Mouse (Mus musculus) gastrocnemius, postnatal 4 days (tissue): ENCODE measurements around the gene Trim7. TPM values are rescaled to one million over a fixed set of nuclear protein-coding genes. Genes with fewer than 3 reads are reported as not detected.
"Not testable (repeated sequence)": the region's sequence is repeated elsewhere in the genome, so short reads cannot be mapped to it uniquely, and the experiment has no call there.

ENCODE experiments used
- DNase-seq, 2 experiments: peaks; one replicate each; pipeline ENCODE4 v3.0.0; 2021 to 2022; ENCODE audit warnings: low spot score in 2 of 2, mixed read lengths in 2 of 2
- total RNA-seq, 2 experiments: library from RNA; stranded (reverse); gene quantifications; 2 replicates each; pipeline ENCODE4 v1.2.3; 2021

Gene Trim7
- total RNA-seq, 2 experiments from 2014 or later = 46.3 to 63.6 TPM

DNA sequence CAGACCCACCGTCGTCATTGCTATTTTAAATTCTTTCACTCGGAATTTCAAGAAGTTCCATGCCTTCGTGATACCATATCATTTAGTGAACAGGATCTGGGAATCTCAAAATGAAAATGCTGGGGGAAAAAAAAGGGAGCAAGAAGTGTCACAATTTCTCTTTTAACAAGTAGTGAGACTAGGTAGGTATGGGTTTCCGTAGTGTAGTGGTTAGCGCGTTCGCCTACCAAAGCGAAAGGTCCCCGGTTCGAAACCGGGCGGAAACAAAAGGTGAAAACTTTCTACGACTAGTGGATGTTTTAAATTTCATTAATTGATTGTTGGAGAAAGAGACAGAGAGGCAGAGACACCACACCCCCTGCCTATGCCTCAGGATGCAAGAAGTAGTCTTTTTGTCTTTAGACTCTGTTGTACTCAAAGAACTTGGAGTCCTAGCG is 2.4 kb upstream of the Trim7 start:
- DNase-seq = no peak

DNA sequence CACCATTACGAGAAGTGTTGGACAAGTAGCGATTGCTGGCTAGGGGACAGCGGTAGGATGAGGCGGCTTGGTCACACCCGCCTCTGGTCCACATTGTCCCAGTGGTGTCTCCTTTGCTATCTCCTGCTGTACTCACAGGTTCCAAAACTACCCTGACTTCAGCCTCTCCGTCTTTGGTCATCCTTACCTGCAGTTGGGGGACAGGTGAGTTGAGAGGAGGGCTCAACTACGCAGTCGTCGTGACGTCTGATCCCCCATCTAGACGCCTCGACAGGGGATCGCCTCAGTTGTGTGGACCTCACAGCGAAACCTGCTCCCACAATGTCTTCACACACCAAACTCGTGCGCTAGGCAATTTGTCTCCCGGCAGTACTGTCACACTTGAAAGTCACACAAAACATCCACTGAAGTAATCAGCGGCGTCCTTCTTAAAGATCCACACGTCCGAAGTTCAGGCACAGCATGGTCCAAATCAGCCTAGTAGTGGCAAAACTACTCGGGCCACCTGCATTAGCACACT is 1.6 kb upstream of the Trim7 start:
- no peak for DNase-seq

DNA sequence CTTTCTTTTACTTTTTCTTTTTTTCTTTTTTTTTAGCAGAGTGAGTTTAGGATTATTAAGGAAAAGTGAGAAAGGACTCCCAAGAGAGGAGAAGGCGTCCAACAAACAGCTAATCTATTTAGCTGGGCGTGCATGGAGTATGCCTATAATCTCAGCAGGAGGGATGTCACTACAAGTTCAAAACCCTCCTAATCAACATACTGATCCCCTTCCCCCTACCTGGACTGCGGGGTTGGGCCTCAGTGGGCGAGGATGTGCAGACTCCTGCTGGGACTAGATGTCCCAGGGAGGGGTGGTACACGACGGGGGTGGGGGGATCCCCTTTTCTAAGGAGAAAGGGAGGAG is 784 bp downstream of the Trim7 start:
- no peak for DNase-seq

DNA sequence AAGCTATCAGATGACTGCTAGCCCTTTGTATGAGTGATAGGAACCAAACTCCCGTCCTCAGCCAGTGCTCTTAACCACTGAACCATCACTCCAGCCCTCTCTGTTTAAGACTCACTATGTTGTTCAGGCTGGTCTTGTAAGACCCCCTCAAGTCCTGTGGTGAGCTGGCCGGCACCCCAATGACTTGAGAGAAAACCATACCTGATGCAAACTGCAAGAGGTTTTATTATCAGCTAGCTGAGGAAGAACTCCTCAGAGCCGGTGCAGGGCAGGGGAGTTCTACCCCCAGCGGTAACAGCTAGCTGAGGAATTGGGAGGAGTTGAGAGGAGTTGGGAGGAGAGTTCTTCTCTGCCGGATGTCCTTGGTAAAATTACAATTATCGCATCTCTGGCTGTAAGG is 2.0 kb downstream of the Trim7 start:
- DNase-seq = no peak

DNA sequence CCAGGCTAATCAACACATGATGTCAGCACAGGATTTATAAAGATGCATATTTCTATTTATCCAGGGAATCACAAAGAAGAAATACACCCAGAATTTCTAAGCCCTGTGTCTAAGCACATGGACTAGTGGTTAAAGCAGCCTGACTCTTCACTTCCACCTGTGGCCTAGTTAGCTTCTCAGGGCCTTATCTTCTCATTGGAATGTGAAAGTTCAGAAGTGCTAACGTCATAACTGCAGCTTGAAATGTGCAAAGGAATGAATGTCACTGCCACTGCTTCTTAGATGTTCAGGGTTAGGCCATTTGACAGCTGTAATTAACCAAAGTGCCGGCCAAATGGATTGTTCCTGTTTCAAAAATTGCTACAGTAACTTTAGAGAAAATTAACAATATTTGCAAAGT is 4.3 kb downstream of the Trim7 start:
- no peak for DNase-seq

DNA sequence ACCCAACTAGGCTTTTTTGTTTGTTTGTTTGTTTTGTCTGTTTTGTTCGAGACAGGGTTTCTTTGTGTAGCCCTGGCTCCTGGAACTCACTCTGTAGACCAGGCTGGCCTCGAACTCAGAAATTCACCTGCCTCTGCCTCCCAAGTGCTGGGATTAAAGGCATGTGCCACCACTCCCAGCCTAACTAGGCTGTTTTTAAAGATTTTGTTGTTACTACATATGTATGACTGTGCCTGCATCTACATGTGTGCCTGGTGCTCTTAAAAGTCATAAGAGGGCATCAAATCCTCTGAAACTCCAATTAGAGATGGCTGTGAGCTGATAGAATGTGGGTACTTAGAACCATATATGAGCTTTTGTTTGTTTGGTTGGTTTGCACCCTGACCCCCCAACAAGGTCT is 5.3 kb downstream of the Trim7 start:
- no peak for DNase-seq

DNA sequence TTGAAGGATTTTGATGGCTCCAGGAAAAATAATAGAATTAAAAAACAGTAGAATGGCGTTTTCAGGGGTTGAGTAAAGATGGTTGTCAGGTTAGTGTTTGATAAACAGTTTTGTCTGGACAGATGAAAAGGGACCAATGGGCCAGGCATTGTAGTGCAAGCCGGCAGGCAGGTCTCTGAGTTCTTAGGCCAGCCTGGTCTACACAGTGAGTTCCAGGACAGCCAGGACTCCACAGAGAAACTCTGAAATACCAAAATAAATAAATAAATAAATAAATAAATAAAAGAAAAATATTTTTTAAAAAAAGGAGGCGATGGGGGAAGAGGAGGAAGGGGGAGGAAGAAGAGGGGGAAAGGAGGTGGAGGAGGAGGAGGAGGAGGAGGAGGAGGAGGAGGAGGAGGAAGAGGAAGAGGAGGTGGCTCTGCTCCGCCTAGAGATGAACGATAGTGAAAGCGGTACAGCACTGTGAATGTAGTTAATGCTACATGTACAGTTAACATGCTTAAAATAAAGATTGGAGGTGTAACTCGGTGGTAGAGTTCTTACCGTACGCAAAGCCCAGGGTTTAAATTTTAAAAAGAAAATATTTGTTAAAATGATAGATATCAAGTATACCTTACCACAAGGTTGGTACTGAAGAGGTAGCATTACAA is 7.3 kb downstream of the Trim7 start:
- no peak for DNase-seq

DNA sequence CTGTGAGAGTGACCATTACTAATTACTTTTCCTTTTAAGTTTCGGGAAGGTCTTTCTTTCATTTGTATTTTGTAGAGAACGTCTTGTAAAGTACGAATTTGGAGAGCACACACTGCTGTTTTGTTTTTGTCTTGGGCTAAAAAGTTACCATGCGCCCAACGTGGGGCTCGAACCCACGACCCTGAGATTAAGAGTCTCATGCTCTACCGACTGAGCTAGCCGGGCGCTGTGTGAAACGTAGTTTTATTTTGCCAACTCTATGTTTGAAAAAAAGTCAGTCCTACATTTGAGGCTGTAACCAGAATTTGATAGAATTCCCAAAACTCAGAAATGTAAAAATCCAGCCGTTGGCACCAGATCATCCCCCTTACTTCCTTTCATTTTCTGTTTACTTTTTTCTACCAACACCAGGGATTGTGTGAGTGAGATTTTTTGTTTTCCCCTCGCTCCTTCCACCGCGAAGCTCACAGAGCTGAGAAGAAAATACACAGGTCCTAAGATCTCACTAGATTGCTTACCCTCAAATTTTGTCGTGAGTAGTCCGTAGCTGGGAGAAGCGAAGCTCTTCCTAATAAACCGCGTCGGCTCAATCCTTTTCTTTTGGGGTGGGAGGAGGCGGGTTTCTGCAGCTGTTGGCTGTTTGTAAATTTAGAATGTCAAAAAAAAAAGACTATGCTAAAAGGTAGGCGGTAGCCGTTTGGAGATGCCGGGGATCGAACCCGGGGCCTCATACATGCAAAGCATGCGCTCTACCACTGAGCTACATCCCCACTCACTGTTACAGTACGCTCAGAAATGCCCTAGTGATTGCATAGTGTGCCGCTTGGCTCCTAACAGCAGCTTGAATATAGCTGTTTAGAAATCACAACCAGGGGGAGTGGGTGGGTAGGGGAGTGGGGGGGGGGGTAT is 8.0 kb downstream of the Trim7 start:
- peak; percentile 81 to 87 for DNase-seq

DNA sequence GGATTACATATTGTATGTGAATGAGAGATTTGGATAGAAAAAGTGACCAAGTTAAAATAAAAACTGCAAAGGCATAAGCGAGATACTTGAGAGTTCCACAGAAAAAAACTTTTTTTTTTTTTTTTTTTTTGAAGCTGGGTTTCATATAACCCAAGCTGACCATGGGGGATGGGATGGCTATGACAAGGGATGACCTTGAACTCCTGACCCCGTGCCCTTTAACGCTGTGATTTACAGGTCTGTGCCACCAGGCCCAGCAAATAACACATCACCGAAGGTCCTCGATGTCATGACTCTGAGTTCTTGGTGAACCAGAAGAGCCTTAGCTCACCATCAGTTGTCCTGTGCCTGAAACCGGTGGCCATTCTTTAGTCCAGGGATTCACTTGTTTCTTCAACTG is 10.0 kb downstream of the Trim7 start:
- no peak for DNase-seq

DNA sequence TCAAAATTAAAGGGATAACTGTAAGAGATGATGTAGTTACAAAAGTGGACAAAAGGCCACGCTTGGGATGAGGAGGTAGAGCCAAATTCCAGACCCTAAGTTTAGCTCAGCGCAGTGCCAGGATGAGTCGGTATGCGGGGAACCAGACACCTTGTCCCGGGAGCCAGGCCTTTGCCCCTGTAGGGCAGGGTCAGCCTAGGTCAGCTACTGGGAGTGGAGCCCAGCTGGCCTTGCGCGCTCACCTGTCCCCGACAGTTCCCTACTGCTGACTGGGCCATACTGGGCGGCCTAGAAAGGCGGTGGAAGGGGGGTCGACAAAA is 11.0 kb downstream of the Trim7 start:
- DNase-seq = peak in 1 of 2 experiments; percentile 29

DNA sequence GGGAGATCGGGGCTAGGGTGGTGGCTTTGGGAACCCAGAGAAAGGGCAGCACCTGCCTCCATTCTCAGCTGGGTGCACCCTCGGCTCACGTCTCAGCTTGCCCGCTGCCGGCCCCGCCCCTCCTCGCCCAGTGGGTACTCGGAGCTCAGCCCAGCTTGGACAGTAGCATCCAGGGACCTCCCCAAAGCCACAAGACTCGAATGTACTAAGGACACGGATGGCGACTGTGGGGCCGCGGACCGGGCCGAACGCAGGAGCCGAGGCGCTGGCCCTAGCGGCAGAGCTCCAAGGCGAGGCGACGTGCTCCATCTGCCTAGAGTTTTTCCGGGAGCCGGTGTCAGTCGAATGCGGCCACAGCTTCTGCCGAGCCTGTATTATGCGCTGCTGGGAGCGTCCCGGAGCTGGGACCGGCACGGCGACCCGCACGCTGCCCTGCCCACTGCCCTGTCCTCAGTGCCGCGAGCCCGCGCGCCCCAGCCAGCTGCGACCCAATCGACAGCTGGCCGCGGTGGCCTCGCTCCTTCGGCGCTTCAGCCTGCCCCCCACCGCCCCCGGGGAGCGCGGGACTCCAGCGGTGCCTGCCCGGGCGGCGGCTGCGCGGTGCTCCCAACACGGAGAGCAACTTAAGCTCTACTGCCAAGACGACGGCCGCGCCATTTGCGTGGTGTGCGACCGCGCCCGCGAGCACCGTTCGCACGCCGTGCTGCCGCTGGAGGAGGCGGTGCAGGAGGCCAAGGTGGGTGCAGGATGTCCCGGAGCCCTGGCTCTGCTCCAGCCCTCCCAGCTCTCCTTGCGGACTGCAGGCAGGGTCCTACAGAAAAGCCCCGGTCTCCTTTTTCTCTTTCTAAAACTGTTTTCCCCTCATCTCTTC is 11.6 kb downstream of the Trim7 start:
- DNase-seq = peak; percentile 49 to 65

DNA sequence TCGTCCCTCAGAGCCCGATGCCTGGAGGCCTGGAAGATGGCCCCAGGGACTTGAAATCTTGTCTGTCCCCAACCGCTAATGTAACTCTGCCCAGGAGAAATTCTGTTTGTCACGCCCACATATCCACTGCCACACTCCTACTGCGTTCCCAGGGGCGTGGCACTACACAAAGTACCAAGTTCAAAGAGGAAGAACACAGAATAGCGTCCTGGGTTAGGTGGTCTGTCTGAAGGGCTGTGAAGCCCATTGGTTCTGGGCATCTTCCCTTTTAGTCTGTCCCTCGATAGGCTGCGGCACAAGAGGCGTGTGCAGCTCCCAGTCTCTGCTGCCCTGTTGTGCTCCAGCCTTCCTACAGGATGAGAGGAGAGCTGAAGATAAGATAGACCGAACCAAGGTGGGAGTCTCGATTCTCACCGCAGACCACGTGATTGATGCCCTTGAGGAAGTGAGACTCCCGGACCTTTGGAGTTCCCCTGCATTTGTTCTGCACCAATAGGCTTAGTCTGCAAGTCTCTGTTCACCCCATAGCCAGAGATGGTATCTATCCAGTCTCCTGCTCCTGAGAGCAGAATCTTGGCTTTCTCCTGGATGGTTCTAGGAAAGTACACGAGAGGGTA is 12.3 kb downstream of the Trim7 start:
- DNase-seq = no peak

DNA sequence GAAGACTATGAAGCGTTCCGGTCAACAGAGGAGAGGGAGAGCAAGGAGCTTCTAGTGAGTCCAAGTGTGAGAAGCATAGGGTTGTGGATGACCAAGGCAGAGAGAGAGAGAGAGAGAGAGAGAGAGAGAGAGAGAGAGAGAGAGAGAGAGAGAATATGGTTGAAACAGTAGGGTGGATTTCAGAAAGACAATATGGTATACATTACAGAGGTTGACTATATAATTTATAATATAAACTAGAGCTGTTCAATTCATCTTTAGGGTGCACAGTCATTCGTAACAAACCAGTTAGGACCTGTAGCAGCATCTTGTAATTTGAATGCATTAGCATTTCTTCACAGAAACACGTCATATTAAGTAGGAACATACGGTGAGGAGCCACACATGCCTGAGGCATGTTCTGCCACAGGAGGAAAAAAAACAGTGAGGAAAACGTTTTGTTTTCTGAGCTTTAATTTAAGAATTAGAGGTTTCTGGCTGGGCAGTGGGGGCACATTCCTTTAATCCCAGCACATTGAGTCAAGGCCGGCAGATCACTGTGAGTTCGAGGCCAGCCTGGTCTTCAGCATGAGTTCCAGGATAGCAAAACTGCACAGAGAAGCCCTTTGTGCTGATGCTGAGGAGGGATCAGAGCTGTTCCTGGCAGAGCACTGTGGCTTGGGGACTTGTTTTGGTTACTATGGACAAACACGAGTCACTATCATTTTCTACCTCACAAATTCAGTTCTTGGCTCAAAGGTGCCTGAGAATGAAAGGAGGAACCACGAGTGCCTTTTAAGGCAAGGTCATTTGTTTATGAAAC is 13.1 kb downstream of the Trim7 start:
- DNase-seq = no peak

DNA sequence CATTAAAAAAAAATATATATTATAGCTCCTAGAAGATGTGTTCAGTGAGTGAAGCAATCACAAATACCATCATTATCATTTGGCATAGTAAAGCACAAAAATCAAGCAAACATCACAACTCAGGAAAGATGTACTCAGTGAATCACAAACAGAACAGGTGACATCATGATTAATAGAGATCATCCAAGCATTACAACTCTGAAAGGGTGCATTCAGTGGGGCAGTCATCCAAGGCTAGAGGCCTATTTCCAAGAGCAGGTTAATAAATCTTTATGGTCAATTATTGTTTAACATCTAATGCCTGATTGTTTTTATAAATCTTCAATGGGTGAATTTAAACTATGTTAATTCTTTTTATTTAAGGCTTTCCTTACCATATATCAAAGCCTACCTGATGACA is 14.9 kb downstream of the Trim7 start:
- DNase-seq = no peak

DNA sequence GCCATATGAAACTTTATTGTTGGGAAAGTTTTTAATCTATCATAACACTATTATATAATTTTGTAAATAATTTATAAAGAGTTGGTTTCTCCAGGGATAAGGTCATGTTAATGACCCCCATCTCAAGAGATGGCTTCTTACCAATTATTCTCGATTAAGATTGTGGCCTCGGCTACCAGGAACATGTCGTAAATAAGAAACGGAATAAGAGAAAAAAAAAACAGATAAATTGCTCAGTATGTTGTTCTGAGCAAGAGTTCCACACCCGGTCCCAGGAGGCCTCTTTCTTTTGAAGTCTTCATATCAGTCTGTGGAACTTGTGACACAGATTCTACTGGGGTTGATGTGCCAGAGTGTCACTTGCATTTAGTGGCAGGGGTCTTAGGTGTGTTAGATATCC is 15.3 kb downstream of the Trim7 start:
- DNase-seq = no peak

DNA sequence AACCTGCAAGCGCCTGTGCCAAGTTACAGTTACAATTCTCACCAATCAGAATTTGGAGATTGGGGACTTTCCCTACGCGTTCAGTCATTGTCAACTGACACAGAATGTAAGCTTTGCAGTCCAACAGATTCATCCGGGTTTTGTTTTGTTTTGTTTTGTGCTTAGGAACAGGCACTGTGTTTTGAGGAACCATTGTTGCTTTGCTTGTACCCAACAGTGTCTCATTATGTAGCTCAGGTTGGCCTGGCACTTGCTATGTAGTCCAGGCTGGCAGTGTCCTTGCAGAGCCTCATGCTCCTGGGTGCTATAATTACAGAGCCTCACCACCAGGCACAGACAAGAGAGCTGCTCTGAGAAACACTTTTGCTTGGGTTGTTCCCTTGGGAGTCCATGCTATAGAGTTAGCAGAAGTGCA is 16.4 kb downstream of the Trim7 start:
- no peak for DNase-seq

DNA sequence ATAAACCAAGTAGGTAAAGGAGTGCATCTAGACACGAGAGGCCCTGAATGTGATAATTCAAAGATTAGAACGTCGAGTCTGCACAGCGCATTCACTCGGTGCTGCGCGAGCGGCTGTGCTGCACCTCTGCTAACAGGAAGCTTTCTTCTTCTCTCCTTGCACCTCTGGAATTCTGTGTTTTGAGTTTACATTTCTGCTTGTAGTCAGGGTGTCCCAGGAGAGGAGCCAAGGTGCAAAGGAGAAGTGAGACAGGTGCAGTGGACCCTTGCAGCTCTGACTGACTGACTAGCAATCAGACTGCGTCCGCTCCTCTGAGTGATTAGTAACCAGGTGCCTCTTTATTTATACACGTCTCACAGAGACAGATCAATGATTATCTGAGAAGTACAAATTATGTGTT is 17.3 kb downstream of the Trim7 start:
- no peak for DNase-seq

DNA sequence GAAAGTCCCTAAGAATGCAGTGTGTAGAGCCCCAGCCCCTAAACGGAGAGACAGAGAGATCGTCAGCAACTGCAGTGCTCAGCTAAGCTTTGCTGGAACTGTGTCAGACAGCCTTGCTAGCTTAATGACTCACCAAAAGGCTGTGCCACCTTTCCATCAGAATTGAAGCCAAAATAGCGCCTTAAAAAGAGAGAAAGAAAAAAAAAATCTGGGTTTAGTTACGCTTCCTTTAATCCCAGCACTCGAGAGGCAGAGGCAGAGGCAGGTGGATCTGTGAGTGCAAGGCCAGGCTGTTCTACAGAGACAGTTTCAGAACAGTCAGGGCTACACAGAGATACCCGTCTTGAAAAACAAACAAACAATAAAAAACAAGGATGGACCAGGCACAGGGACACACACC is 18.4 kb downstream of the Trim7 start:
- no peak for DNase-seq

DNA sequence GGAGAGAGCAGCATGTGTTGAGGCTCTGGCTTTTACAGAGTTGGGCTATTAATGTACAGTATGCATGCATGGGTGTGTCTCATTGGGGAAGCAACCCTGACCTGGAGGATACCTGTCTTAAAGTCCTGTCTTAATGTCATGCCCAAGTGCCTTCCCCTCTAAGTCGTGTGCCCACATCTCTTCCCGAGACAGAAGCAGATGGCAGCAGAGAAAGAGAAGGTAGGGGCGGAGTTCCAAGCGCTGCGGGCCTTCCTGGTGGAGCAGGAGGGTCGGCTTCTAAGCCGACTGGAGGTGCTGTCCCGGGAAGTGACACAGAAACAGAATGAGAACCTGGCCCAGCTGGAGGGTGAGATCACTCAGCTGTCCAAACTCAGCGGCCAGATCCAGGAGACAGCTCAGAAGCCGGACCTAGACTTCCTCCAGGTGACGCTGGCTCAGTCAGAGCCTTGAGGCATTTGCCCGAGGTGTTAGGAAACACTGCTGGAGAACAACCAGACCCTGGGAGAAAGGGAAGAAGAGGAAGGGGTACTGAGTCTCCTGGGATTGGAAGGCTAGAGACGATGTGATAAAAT is 19.4 kb downstream of the Trim7 start:
- DNase-seq = no peak

DNA sequence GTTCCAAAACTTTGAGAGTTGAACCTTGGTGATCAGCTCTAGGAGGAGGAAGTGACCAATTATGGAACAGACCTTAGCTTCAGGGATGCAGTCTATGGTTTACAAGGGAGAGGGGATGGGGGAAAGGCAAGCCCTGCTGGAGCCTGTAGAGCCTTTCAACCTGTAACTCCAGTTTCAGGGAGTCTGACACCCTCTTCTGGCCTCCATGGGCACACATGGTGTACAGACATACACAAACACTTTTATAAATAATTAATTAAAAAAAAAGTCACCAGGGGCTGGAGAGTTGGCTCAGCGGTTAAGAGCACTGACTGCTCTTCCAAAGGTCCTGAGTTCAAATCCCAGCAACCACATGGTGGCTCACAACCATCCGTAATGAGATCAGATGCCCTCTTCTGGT is 20.4 kb downstream of the Trim7 start:
- not testable (repeated sequence) for DNase-seq
